Mouse (Mus musculus) MEL (cell line): ENCODE measurements around the gene 1700029H14Rik. TPM values are rescaled to one million over a fixed set of nuclear protein-coding genes. Genes with fewer than 3 reads are reported as not detected.

Experiments used
- DNase-seq: peaks from one replicate; pipeline ENCODE4 v3.0.0; 2011; ENCODE audit warnings: low read depth, low spot score
- H3K27ac ChIP-seq: 2 replicates; pipeline ENCODE4 v1.5.1; 2012; ENCODE audit warnings: low read depth, mild to moderate bottlenecking, control low read depth, low read length, moderate library complexity; ENCODE audit not compliant: control insufficient read depth
- H3K27me3 ChIP-seq, 2 experiments: fragments of 150-350 bp in 1 of 2; sonication (generic) in 1 of 2; 2 replicates each; pipeline ENCODE4 v1.6.1; 2012; ENCODE audit warnings: low read length in 2 of 2, mild to moderate bottlenecking in 2 of 2, improper control_type of control experiment in 1 of 2, moderate library complexity in 1 of 2; ENCODE audit not compliant: insufficient read depth in 2 of 2, control insufficient read depth in 1 of 2
- H3K36me3 ChIP-seq, 2 experiments: 2 replicates each; pipeline ENCODE4 v1.6.1; 2012 to 2014; ENCODE audit warnings: low read length in 2 of 2, improper control_type of control experiment in 1 of 2, inconsistent platforms in 1 of 2, mild to moderate bottlenecking in 1 of 2; ENCODE audit not compliant: insufficient read depth in 2 of 2, control insufficient read depth in 1 of 2
- H3K4me1 ChIP-seq, 2 experiments: fragments of 150-350 bp in 1 of 2; sonication (generic) in 1 of 2; 2 replicates each; pipeline ENCODE4 v1.6.1; 2012; ENCODE audit warnings: low read length in 2 of 2, improper control_type of control experiment in 1 of 2, mild to moderate bottlenecking in 1 of 2; ENCODE audit not compliant: insufficient read depth in 2 of 2, control insufficient read depth in 1 of 2
- H3K4me3 ChIP-seq, 2 experiments: fragments of 150-350 bp in 1 of 2; sonication (generic) in 1 of 2; 2 replicates each; pipeline ENCODE4 v1.5.1; 2012; ENCODE audit warnings: low read depth in 2 of 2, low read length in 2 of 2, mild to moderate bottlenecking in 2 of 2, moderate library complexity in 2 of 2, control low read depth in 1 of 2, improper control_type of control experiment in 1 of 2; ENCODE audit not compliant: control insufficient read depth in 1 of 2, insufficient read depth in 1 of 2
- H3K79me2 ChIP-seq: 2 replicates; pipeline ENCODE4 v1.6.1; 2012; ENCODE audit warnings: mild to moderate bottlenecking, low read length, moderate library complexity; ENCODE audit not compliant: control insufficient read depth, poor library complexity, insufficient read depth
- H3K9ac ChIP-seq: 2 replicates; pipeline ENCODE4 v1.6.1; 2012; ENCODE audit warnings: low read depth, mild to moderate bottlenecking, control low read depth, low read length, moderate library complexity; ENCODE audit not compliant: control insufficient read depth, poor library complexity, severe bottlenecking
- H3K9me3 ChIP-seq: fragments of 150-350 bp; sonication (generic); replicated peaks from 2 replicates; pipeline ENCODE4 v1.6.1; 2012; ENCODE audit warnings: mild to moderate bottlenecking, low read length, improper control_type of control experiment, moderate library complexity; ENCODE audit not compliant: insufficient read depth
- BHLHE40 ChIP-seq: IDR thresholded peaks from 2 replicates; pipeline ENCODE4 v1.6.1; 2012; ENCODE audit warnings: low read depth, mild to moderate bottlenecking, inconsistent platforms, low read length, improper control_type of control experiment, borderline replicate concordance
- CHD1 ChIP-seq: IDR thresholded peaks from 2 replicates; pipeline ENCODE4 v1.6.1; 2012; ENCODE audit warnings: low read depth, mild to moderate bottlenecking, inconsistent platforms, low read length, improper control_type of control experiment
- CTCF ChIP-seq, 3 experiments: IDR thresholded peaks in 2 of 3; conservative IDR thresholded peaks in 1 of 3; 2 replicates each; pipeline ENCODE4 v1.5.1; 2011 to 2012; ENCODE audit warnings: low read length in 3 of 3, low read depth in 2 of 3, mild to moderate bottlenecking in 2 of 3, improper control_type of control experiment in 1 of 3, inconsistent platforms in 1 of 3, mixed read lengths in 1 of 3, moderate library complexity in 1 of 3; ENCODE audit not compliant: control insufficient read depth in 1 of 3, insufficient read depth in 1 of 3, poor library complexity in 1 of 3, severe bottlenecking in 1 of 3
- E2F4 ChIP-seq: IDR thresholded peaks from 2 replicates; pipeline ENCODE4 v1.6.1; 2011; ENCODE audit warnings: low read depth, low read length, improper control_type of control experiment, borderline replicate concordance
- GABPA ChIP-seq: IDR thresholded peaks from 2 replicates; pipeline ENCODE4 v1.6.1; 2012; ENCODE audit warnings: low read depth, mild to moderate bottlenecking, inconsistent platforms, low read length, improper control_type of control experiment, moderate library complexity
- GATA1 ChIP-seq: IDR thresholded peaks from 2 replicates; pipeline ENCODE4 v1.6.1; 2011; ENCODE audit warnings: low read depth, low read length, improper control_type of control experiment
- HCFC1 ChIP-seq: IDR thresholded peaks from 2 replicates; pipeline ENCODE4 v1.6.1; 2012; ENCODE audit warnings: low read depth, mild to moderate bottlenecking, inconsistent platforms, low read length, improper control_type of control experiment, moderate library complexity
- JUND ChIP-seq: IDR thresholded peaks from 2 replicates; pipeline ENCODE4 v1.6.1; 2011; ENCODE audit warnings: low read depth, mild to moderate bottlenecking, improper control_type of control experiment, low read length
- KAT2A ChIP-seq: conservative IDR thresholded peaks from 2 replicates; pipeline ENCODE4 v1.6.1; 2012; ENCODE audit warnings: low read depth, low read length, improper control_type of control experiment, inconsistent platforms
- MAZ ChIP-seq: IDR thresholded peaks from 2 replicates; pipeline ENCODE4 v1.6.1; 2012; ENCODE audit warnings: low read depth, mild to moderate bottlenecking, inconsistent platforms, low read length, improper control_type of control experiment
- MYB ChIP-seq: IDR thresholded peaks from 2 replicates; pipeline ENCODE4 v1.6.1; 2011; ENCODE audit warnings: mild to moderate bottlenecking, low read depth, low read length, improper control_type of control experiment
- NRF1 ChIP-seq: IDR thresholded peaks from 2 replicates; pipeline ENCODE4 v1.6.1; 2014; ENCODE audit warnings: low read depth, mild to moderate bottlenecking, inconsistent platforms, low read length, improper control_type of control experiment, moderate library complexity; ENCODE audit not compliant: poor library complexity, insufficient read depth, severe bottlenecking
- POLR2A ChIP-seq, 2 experiments: IDR thresholded peaks; 2 replicates each; pipeline ENCODE4 v1.6.1; 2011 to 2012; ENCODE audit warnings: low read length in 2 of 2, mild to moderate bottlenecking in 2 of 2, control low read depth in 1 of 2, improper control_type of control experiment in 1 of 2, low read depth in 1 of 2, moderate library complexity in 1 of 2; ENCODE audit not compliant: control insufficient read depth in 1 of 2, insufficient read depth in 1 of 2, poor library complexity in 1 of 2
- RAD21 ChIP-seq: IDR thresholded peaks from 2 replicates; pipeline ENCODE4 v1.6.1; 2011; ENCODE audit warnings: mild to moderate bottlenecking, low read depth, low read length, improper control_type of control experiment
- RCOR1 ChIP-seq: IDR thresholded peaks from 2 replicates; pipeline ENCODE4 v1.6.1; 2012; ENCODE audit warnings: low read depth, mild to moderate bottlenecking, inconsistent platforms, low read length, improper control_type of control experiment
- SIN3A ChIP-seq: IDR thresholded peaks from 2 replicates; pipeline ENCODE4 v1.6.1; 2012; ENCODE audit warnings: low read length, improper control_type of control experiment, inconsistent platforms
- TAL1 ChIP-seq: IDR thresholded peaks from 2 replicates; pipeline ENCODE4 v1.6.1; 2012; ENCODE audit warnings: mild to moderate bottlenecking, inconsistent platforms, low read length, moderate library complexity, mixed read lengths
- UBTF ChIP-seq: IDR thresholded peaks from 2 replicates; pipeline ENCODE4 v1.6.1; 2012; ENCODE audit warnings: low read depth, mild to moderate bottlenecking, inconsistent platforms, low read length, improper control_type of control experiment, moderate library complexity, borderline replicate concordance; ENCODE audit not compliant: insufficient read depth
- ZKSCAN1 ChIP-seq: IDR thresholded peaks from 2 replicates; pipeline ENCODE4 v1.6.1; 2012; ENCODE audit warnings: low read depth, mild to moderate bottlenecking, inconsistent platforms, low read length, improper control_type of control experiment, moderate library complexity
- ZMIZ1 ChIP-seq: IDR thresholded peaks from 2 replicates; pipeline ENCODE4 v1.6.1; 2012; ENCODE audit warnings: low read depth, mild to moderate bottlenecking, inconsistent platforms, low read length, improper control_type of control experiment, moderate library complexity
- ZNF384 ChIP-seq: IDR thresholded peaks from 2 replicates; pipeline ENCODE4 v1.6.1; 2012; ENCODE audit warnings: low read depth, mild to moderate bottlenecking, inconsistent platforms, low read length, improper control_type of control experiment
- polyA plus RNA-seq, 2 experiments: library from polyadenylated mRNA; stranded (reverse) in 1 of 2; unstranded in 1 of 2; fragments of >175 nt in 1 of 2; fragments of >200 nt in 1 of 2; gene quantifications; 2 replicates each; pipeline versions ENCODE4 v1.2.1 to v1.2.4; 2012; ENCODE audit warnings: low replicate concordance in 2 of 2, low read depth in 1 of 2; ENCODE audit not compliant: insufficient read length in 2 of 2, insufficient read depth in 1 of 2, missing spikeins in 1 of 2
- total RNA-seq: library from RNA; depleted of rRNA; stranded (reverse); fragments of 300-350 nt; gene quantifications from 2 replicates; pipeline ENCODE4 v1.2.3, GENCODE M21; 2012

The 1700029H14Rik gene
- total and polyA plus RNA-seq, 3 experiments = 0.06 TPM; not detected in 2

DNA sequence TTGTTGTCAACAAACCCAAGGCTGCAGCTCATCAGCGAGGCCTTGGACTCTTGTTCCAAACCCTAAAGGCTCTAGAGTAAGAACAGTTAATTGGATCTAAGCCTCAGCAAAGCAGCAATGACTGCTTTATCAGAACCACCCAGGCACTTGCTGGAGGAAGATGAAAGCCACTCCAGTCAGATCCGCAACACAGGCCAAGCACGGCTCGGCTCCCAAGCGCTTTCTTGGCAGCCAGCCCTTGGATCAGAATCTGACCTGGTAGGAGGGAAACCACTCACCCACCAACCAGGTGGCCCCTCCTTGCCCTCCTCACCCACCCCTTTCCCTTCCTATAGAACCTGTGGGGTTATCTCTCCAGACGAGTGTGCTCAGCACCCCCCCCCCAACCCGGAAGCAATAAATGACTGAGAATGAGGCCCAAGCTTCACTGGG lies 46.2 kb downstream of the 1700029H14Rik start (continued):
- TF ChIP-seq NRF1 = no peak
- 0 out of 2 replicates have a peak, but pooled peaks have one; percentile 17 for TF ChIP-seq SIN3A
- TF ChIP-seq TAL1 = peak; percentile 54
- TF ChIP-seq JUND = no peak
- no peak for TF ChIP-seq ZMIZ1
- TF ChIP-seq HCFC1 = peak; percentile 66; the same call in 1 of the 2 replicates
- no peak for TF ChIP-seq RAD21
- TF ChIP-seq ZKSCAN1 = no peak
- no peak for TF ChIP-seq CTCF (IDR thresholded peaks at IDR 0.05 in 2 of 3, conservative IDR thresholded peaks at IDR 0.05 in 1 of 3; ENCODE audit: control insufficient read depth in 1 of 3, insufficient read depth in 1 of 3, low read depth in 2 of 3, low read length in 3 of 3, poor library complexity in 1 of 3, severe bottlenecking in 1 of 3)
- TF ChIP-seq MYB = no peak
- peak; percentile 42; the same call in 1 of the 2 replicates for TF ChIP-seq MAZ
- no peak for TF ChIP-seq ZNF384
- no peak for TF ChIP-seq UBTF
- no peak for TF ChIP-seq CHD1
- TF ChIP-seq RCOR1 = peak; percentile 37; the same call in 1 of the 2 replicates
- no peak for TF ChIP-seq POLR2A (IDR thresholded peaks at IDR 0.05; ENCODE audit: control insufficient read depth in 1 of 2, insufficient read depth in 1 of 2, low read depth in 1 of 2, low read length in 2 of 2, poor library complexity in 1 of 2)

- H3K27me3 ChIP-seq = no peaks in the 10 kb centered on the region
- no peaks in the 10 kb centered on the region for H3K79me2 ChIP-seq
- H3K9me3 ChIP-seq = no peaks in the 10 kb centered on the region
- H3K36me3 ChIP-seq = peaks cover 0 to 22% of the 10 kb centered on the region in 2 experiments; a peak in 2 of 4 replicates
- no peak overlapping the region for H3K27ac ChIP-seq
- no peak for DNase-seq
- TF ChIP-seq E2F4 (no peak), ZMIZ1 (no peak), GABPA (no peak), GATA1 (no peak), MYB (no peak), ZNF384 (no peak), BHLHE40 (no peak), KAT2A (no peak), POLR2A (IDR thresholded peaks at IDR 0.05; ENCODE audit: control insufficient read depth in 1 of 2, insufficient read depth in 1 of 2, low read depth in 1 of 2, low read length in 2 of 2, poor library complexity in 1 of 2) (no peak), HCFC1 (no peak)
- TF ChIP-seq, all 39 proteins: peak for 0
- Histone ChIP-seq H3K4me1 (peaks cover 20 to 29% of the 10 kb centered on the region in 2 experiments), H3K9ac (no peak overlapping the region), H3K4me3 (no peak overlapping the region)
Measured at GRCm38 (mm10) chr8:13513556-13514370, 48.5 kb downstream of the 1700029H14Rik start.
